Mouse (Mus musculus) layer of hippocampus, adult 11-12 months (tissue): Measurements from ENCODE around the gene Gm8257.
"Not testable (repeated sequence)": the region's sequence is repeated elsewhere in the genome, so short reads cannot be mapped to it uniquely, and the experiment has no call there.

Experiments used
- DNase-seq: peaks from one replicate; pipeline ENCODE4 v3.0.0; 2022; ENCODE audit warnings: low spot score

The Gm8257 gene

GRCm38 (mm10) chr14:44706356-44706755 lies at the start of gene Gm8257:
Gm8257 (minus strand) TSS chr14:44706456.
- DNase-seq = not testable (repeated sequence)

DNA sequence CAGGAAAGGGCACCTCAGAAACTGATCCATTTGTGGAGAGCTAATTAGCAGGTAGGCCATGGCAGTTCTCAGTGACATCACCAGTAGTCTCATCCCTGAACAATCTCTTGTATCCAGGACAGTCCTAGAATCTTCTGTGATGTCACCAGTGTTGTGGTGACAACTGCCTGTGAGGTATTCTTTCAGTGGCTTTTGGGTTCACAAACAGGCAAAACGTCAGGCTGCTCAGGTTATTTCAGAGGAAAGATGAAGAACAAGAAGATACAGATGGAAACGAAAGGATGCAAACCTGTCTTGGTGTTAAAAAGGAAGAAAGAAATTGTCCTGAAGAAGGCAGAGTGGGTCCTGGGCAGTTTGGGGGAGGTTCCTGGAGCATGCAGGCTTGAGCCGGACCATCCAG lies 44.0 kb upstream of the Gm8257 start, which contains the start of gene Gm8267:
Gm8267 (minus strand) TSS at position 101 of the 400 bp plus-strand sequence.
- DNase-seq = no peak

GRCm38 (mm10) chr14:44742789-44743188 lies 36.5 kb upstream of the Gm8257 start:
- not testable (repeated sequence) for DNase-seq

GRCm38 (mm10) chr14:44730711-44731110 lies 24.5 kb upstream of the Gm8257 start:
- DNase-seq = peak; percentile 43

- not testable (repeated sequence) for DNase-seq
Measured at GRCm38 (mm10) chr14:44627737-44628136, 78.5 kb downstream of the Gm8257 start, which contains the start of gene Gm5624. Gm5624 (minus strand) TSS chr14:44627938.
